Mouse (Mus musculus) MEL (cell line): ENCODE data around the gene Fam169a. TPM values are rescaled to one million over a fixed set of nuclear protein-coding genes. Genes with fewer than 3 reads are reported as not detected.
"Not testable (repeated sequence)": the region's sequence is repeated elsewhere in the genome, so short reads cannot be mapped to it uniquely, and the experiment has no call there.

Experiments
- DNase-seq: peaks from one replicate; pipeline ENCODE4 v3.0.0; 2011; ENCODE audit warnings: low read depth, low spot score
- H3K27ac ChIP-seq: 2 replicates; pipeline ENCODE4 v1.5.1; 2012; ENCODE audit warnings: low read depth, mild to moderate bottlenecking, control low read depth, low read length, moderate library complexity; ENCODE audit not compliant: control insufficient read depth
- H3K27me3 ChIP-seq, 2 experiments: fragments of 150-350 bp in 1 of 2; sonication (generic) in 1 of 2; 2 replicates each; pipeline ENCODE4 v1.6.1; 2012; ENCODE audit warnings: low read length in 2 of 2, mild to moderate bottlenecking in 2 of 2, improper control_type of control experiment in 1 of 2, moderate library complexity in 1 of 2; ENCODE audit not compliant: insufficient read depth in 2 of 2, control insufficient read depth in 1 of 2
- H3K36me3 ChIP-seq, 2 experiments: 2 replicates each; pipeline ENCODE4 v1.6.1; 2012 to 2014; ENCODE audit warnings: low read length in 2 of 2, improper control_type of control experiment in 1 of 2, inconsistent platforms in 1 of 2, mild to moderate bottlenecking in 1 of 2; ENCODE audit not compliant: insufficient read depth in 2 of 2, control insufficient read depth in 1 of 2
- H3K4me1 ChIP-seq, 2 experiments: fragments of 150-350 bp in 1 of 2; sonication (generic) in 1 of 2; 2 replicates each; pipeline ENCODE4 v1.6.1; 2012; ENCODE audit warnings: low read length in 2 of 2, improper control_type of control experiment in 1 of 2, mild to moderate bottlenecking in 1 of 2; ENCODE audit not compliant: insufficient read depth in 2 of 2, control insufficient read depth in 1 of 2
- H3K4me3 ChIP-seq, 2 experiments: fragments of 150-350 bp in 1 of 2; sonication (generic) in 1 of 2; 2 replicates each; pipeline ENCODE4 v1.5.1; 2012; ENCODE audit warnings: low read depth in 2 of 2, low read length in 2 of 2, mild to moderate bottlenecking in 2 of 2, moderate library complexity in 2 of 2, control low read depth in 1 of 2, improper control_type of control experiment in 1 of 2; ENCODE audit not compliant: control insufficient read depth in 1 of 2, insufficient read depth in 1 of 2
- H3K79me2 ChIP-seq: 2 replicates; pipeline ENCODE4 v1.6.1; 2012; ENCODE audit warnings: mild to moderate bottlenecking, low read length, moderate library complexity; ENCODE audit not compliant: control insufficient read depth, poor library complexity, insufficient read depth
- H3K9ac ChIP-seq: 2 replicates; pipeline ENCODE4 v1.6.1; 2012; ENCODE audit warnings: low read depth, mild to moderate bottlenecking, control low read depth, low read length, moderate library complexity; ENCODE audit not compliant: control insufficient read depth, poor library complexity, severe bottlenecking
- H3K9me3 ChIP-seq: fragments of 150-350 bp; sonication (generic); replicated peaks from 2 replicates; pipeline ENCODE4 v1.6.1; 2012; ENCODE audit warnings: mild to moderate bottlenecking, low read length, improper control_type of control experiment, moderate library complexity; ENCODE audit not compliant: insufficient read depth
- BHLHE40 ChIP-seq: IDR thresholded peaks from 2 replicates; pipeline ENCODE4 v1.6.1; 2012; ENCODE audit warnings: low read depth, mild to moderate bottlenecking, inconsistent platforms, low read length, improper control_type of control experiment, borderline replicate concordance
- CHD1 ChIP-seq: IDR thresholded peaks from 2 replicates; pipeline ENCODE4 v1.6.1; 2012; ENCODE audit warnings: low read depth, mild to moderate bottlenecking, inconsistent platforms, low read length, improper control_type of control experiment
- E2F4 ChIP-seq: IDR thresholded peaks from 2 replicates; pipeline ENCODE4 v1.6.1; 2011; ENCODE audit warnings: low read depth, low read length, improper control_type of control experiment, borderline replicate concordance
- KAT2A ChIP-seq: conservative IDR thresholded peaks from 2 replicates; pipeline ENCODE4 v1.6.1; 2012; ENCODE audit warnings: low read depth, low read length, improper control_type of control experiment, inconsistent platforms
- MAFK ChIP-seq: IDR thresholded peaks from 2 replicates; pipeline ENCODE4 v1.6.1; 2011; ENCODE audit warnings: low read depth, mild to moderate bottlenecking, low read length, improper control_type of control experiment, borderline replicate concordance
- MAX ChIP-seq: IDR thresholded peaks from 2 replicates; pipeline ENCODE4 v1.6.1; 2011; ENCODE audit warnings: low read length, improper control_type of control experiment
- MAZ ChIP-seq: IDR thresholded peaks from 2 replicates; pipeline ENCODE4 v1.6.1; 2012; ENCODE audit warnings: low read depth, mild to moderate bottlenecking, inconsistent platforms, low read length, improper control_type of control experiment
- MYB ChIP-seq: IDR thresholded peaks from 2 replicates; pipeline ENCODE4 v1.6.1; 2011; ENCODE audit warnings: mild to moderate bottlenecking, low read depth, low read length, improper control_type of control experiment
- MYC ChIP-seq: IDR thresholded peaks from 2 replicates; pipeline ENCODE4 v1.6.1; 2011; ENCODE audit warnings: low read depth, mild to moderate bottlenecking, low read length, improper control_type of control experiment, moderate library complexity
- POLR2A ChIP-seq, 2 experiments: IDR thresholded peaks; 2 replicates each; pipeline ENCODE4 v1.6.1; 2011 to 2012; ENCODE audit warnings: low read length in 2 of 2, mild to moderate bottlenecking in 2 of 2, control low read depth in 1 of 2, improper control_type of control experiment in 1 of 2, low read depth in 1 of 2, moderate library complexity in 1 of 2; ENCODE audit not compliant: control insufficient read depth in 1 of 2, insufficient read depth in 1 of 2, poor library complexity in 1 of 2
- POLR2AphosphoS2 ChIP-seq: IDR thresholded peaks from 2 replicates; pipeline ENCODE4 v1.6.1; 2011; ENCODE audit warnings: low read length, improper control_type of control experiment
- RAD21 ChIP-seq: IDR thresholded peaks from 2 replicates; pipeline ENCODE4 v1.6.1; 2011; ENCODE audit warnings: mild to moderate bottlenecking, low read depth, low read length, improper control_type of control experiment
- RCOR1 ChIP-seq: IDR thresholded peaks from 2 replicates; pipeline ENCODE4 v1.6.1; 2012; ENCODE audit warnings: low read depth, mild to moderate bottlenecking, inconsistent platforms, low read length, improper control_type of control experiment
- SMC3 ChIP-seq: IDR thresholded peaks from 2 replicates; pipeline ENCODE4 v1.6.1; 2011; ENCODE audit warnings: low read depth, low read length, improper control_type of control experiment
- TCF12 ChIP-seq: IDR thresholded peaks from 2 replicates; pipeline ENCODE4 v1.6.1; 2014; ENCODE audit warnings: low read depth, mild to moderate bottlenecking, inconsistent platforms, low read length, improper control_type of control experiment, moderate library complexity
- UBTF ChIP-seq: IDR thresholded peaks from 2 replicates; pipeline ENCODE4 v1.6.1; 2012; ENCODE audit warnings: low read depth, mild to moderate bottlenecking, inconsistent platforms, low read length, improper control_type of control experiment, moderate library complexity, borderline replicate concordance; ENCODE audit not compliant: insufficient read depth
- USF1 ChIP-seq: IDR thresholded peaks from 2 replicates; pipeline ENCODE4 v1.6.1; 2014; ENCODE audit warnings: low read depth, mild to moderate bottlenecking, inconsistent platforms, low read length, improper control_type of control experiment, moderate library complexity
- ZMIZ1 ChIP-seq: IDR thresholded peaks from 2 replicates; pipeline ENCODE4 v1.6.1; 2012; ENCODE audit warnings: low read depth, mild to moderate bottlenecking, inconsistent platforms, low read length, improper control_type of control experiment, moderate library complexity
- polyA plus RNA-seq, 2 experiments: library from polyadenylated mRNA; stranded (reverse) in 1 of 2; unstranded in 1 of 2; fragments of >175 nt in 1 of 2; fragments of >200 nt in 1 of 2; gene quantifications; 2 replicates each; pipeline versions ENCODE4 v1.2.1 to v1.2.4; 2012; ENCODE audit warnings: low replicate concordance in 2 of 2, low read depth in 1 of 2; ENCODE audit not compliant: insufficient read length in 2 of 2, insufficient read depth in 1 of 2, missing spikeins in 1 of 2
- total RNA-seq: library from RNA; depleted of rRNA; stranded (reverse); fragments of 300-350 nt; gene quantifications from 2 replicates; pipeline ENCODE4 v1.2.3, GENCODE M21; 2012

Fam169a gene
- total and polyA plus RNA-seq, 3 experiments, result 0.62 to 0.89 TPM; not detected in 1

GRCm38 (mm10) chr13:97104996-97105395, 37.9 kb downstream of the Fam169a start:
- Histone ChIP-seq H3K79me2 (no peaks in the 10 kb centered on the region), H3K27me3 (peaks cover 1 to 8% of the 10 kb centered on the region in 2 experiments; a peak in 3 of 4 replicates), H3K4me3 (no peak overlapping the region), H3K36me3 (no peaks in the 10 kb centered on the region), H3K9me3 (no peaks in the 10 kb centered on the region), H3K9ac (no peak overlapping the region), H3K4me1 (no peaks in the 10 kb centered on the region), H3K27ac (no peak overlapping the region)
- no peak for TF ChIP-seq RCOR1
- TF ChIP-seq E2F4, result no peak
- no peak for TF ChIP-seq MAFK
- no peak for TF ChIP-seq USF1
- TF ChIP-seq MAX, result no peak
- no peak for TF ChIP-seq POLR2AphosphoS2
- no peak for TF ChIP-seq MAZ
- TF ChIP-seq CHD1, result no peak
- TF ChIP-seq BHLHE40, result no peak
- no peak for TF ChIP-seq TCF12
- no peak for TF ChIP-seq KAT2A
- no peak for TF ChIP-seq ZMIZ1
- TF ChIP-seq MYB, result no peak
- TF ChIP-seq RAD21, result no peak
- no peak for DNase-seq

DNA sequence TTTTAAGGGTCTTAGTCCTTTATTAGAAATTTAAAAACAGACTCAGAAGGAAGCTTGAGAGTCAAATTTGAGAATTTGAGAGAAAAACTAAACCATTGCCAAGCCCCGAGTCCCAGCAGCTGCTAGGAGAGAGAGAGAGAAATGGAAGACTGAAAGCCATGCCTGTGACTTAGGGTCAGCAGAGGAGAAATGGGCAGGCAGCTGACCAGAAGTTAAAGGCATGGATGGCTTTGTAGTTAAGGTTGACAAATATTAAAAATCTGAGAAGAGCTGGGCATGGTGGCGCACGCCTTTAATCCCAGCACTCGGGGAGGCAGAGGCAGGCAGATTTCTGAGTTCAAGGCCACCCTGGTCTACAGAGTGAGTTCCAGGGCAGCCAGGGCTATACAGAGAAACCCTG, 40.6 kb downstream of the Fam169a start:
- H3K79me2 ChIP-seq, DNase-seq, H3K4me3 ChIP-seq, H3K9ac ChIP-seq, H3K27ac ChIP-seq, H3K4me1 ChIP-seq, H3K9me3 ChIP-seq, H3K36me3 ChIP-seq: not testable (repeated sequence)
- peaks cover 4 to 13% of the 10 kb centered on the region in 2 experiments for H3K27me3 ChIP-seq

DNA sequence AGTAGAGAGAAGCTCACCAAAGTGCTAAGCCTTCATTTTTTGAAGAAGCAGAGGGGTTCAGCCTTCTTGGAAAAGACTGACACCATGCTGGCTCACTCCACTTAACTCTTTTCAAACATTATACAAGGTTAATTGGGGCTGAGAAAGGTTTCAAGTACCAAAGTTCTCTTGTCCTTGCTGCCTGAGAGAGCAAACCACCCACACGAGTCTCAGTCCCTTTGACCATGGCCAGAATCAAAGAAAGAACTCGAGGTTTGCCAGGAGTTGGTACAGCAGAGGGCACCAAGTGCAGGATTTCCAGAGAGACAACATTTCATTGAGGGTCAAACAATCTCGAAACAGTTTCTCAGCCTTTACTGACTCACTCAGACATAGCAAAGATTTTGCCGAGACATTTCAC, 42.0 kb downstream of the Fam169a start:
- H3K27me3 ChIP-seq, result peaks cover 6 to 10% of the 10 kb centered on the region in 2 experiments
- no peaks in the 10 kb centered on the region for H3K36me3 ChIP-seq
- TF ChIP-seq BHLHE40 (no peak), TCF12 (no peak), POLR2A (IDR thresholded peaks at IDR 0.05; ENCODE audit: control insufficient read depth in 1 of 2, insufficient read depth in 1 of 2, low read depth in 1 of 2, low read length in 2 of 2, poor library complexity in 1 of 2) (no peak), UBTF (no peak), SMC3 (no peak), E2F4 (no peak), MYC (no peak)
- H3K9me3 ChIP-seq, result no peaks in the 10 kb centered on the region
- no peaks in the 10 kb centered on the region for H3K79me2 ChIP-seq
- no peak overlapping the region for H3K4me3 ChIP-seq
- H3K27ac ChIP-seq, result no peak overlapping the region
- no peak overlapping the region for H3K9ac ChIP-seq
- H3K4me1 ChIP-seq, result no peaks in the 10 kb centered on the region
- DNase-seq, result no peak
